Mouse (Mus musculus): ENCODE measurements at regions not wholly inside any gene's neighbourhood (a gene's known extent, or its start where the extent isn't known, plus 50 kb on each side); places are given as distances from the start of the nearest gene placed in this dataset.

- Histone ChIP-seq H3K9ac (replicated peaks) (no peak overlapping the region), H3K27me3 (no peaks in the 10 kb centered on the region), H3K4me2 (replicated peaks) (no peak overlapping the region), H3K36me3 (no peaks in the 10 kb centered on the region), H3K9me3 (no peaks in the 10 kb centered on the region), H3K4me1 (replicated peaks) (no peaks in the 10 kb centered on the region), H3K27ac (no peak overlapping the region), H3K4me3 (replicated peaks) (no peak overlapping the region)
- 57% methylated on average over 3 of the region's 3 CpGs for WGBS
- ATAC-seq, result no peak
Measured at GRCm38 (mm10) chr1:77175214-77175613, 339.7 kb downstream of the Epha4 start.

DNA sequence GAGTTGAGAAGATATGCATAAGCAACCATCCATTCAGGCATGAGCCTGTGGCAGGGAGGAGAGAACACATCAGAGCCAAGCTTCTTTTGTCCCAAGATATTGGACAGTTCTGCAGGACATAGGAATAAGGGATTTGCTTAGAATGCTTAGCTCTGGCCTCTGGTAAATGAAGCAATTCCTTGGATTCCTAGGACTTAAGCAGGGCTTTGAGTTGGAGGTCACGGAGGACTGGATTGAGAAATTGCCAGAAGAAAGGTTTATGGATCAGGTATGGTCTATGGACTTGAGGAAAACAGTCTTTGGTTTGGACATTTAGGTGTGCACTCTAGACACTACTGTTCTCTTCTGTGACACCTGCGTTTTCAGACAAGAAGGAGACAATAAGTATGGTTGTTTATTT lies 338.4 kb downstream of the Epha4 start:
- no peak overlapping the region for H3K27ac ChIP-seq
- H3K9ac ChIP-seq (replicated peaks), result no peak overlapping the region
- no peak for ATAC-seq
- 94% methylated on average over 2 of the region's 2 CpGs for WGBS
- H3K4me2 ChIP-seq (replicated peaks), result no peak overlapping the region
- H3K4me1 ChIP-seq (replicated peaks), result no peaks in the 10 kb centered on the region
- no peak overlapping the region for H3K4me3 ChIP-seq (replicated peaks)
- no peaks in the 10 kb centered on the region for H3K27me3 ChIP-seq
- no peaks in the 10 kb centered on the region for H3K36me3 ChIP-seq
- H3K9me3 ChIP-seq, result no peaks in the 10 kb centered on the region

GRCm38 (mm10) chr1:77183965-77184364 lies 330.9 kb downstream of the Epha4 start:
- no peak overlapping the region for H3K27ac ChIP-seq
- WGBS, result 85% methylated on average over 2 of the region's 2 CpGs

DNA sequence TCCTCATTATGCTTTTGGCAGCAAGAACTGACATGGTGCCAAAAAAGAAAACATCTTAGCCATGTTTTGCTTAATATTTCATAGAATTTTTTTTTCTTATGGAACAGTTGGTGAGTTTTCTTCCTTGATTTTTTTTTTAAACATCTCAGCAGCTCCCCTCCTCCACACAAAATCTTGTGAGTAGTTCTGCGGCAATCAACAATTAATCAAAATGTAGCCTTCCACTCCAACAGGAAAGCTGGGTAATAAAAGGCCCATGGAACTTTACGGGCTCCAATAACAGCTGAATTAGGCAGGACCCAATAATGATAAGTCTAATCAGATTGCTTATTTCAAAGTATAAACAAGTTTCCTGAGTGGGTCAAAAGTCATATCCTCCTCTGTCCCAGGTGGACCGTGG lies 324.7 kb downstream of the Epha4 start:
- H3K9ac ChIP-seq (replicated peaks), result no peak overlapping the region
- no peaks in the 10 kb centered on the region for H3K36me3 ChIP-seq
- no peak overlapping the region for H3K27ac ChIP-seq
- no peaks in the 10 kb centered on the region for H3K9me3 ChIP-seq
- H3K27me3 ChIP-seq, result peaks cover 3% of the 10 kb centered on the region; the same call in 1 of the 2 replicates
- H3K4me1 ChIP-seq (replicated peaks), result no peaks in the 10 kb centered on the region
- no peak overlapping the region for H3K4me2 ChIP-seq (replicated peaks)
- no peak overlapping the region for H3K4me3 ChIP-seq (replicated peaks)
- 90% methylated on average over 3 of the region's 3 CpGs for WGBS
- no peak for ATAC-seq

More at GRCm38 (mm10) chr1:77183965-77184364, 330.9 kb downstream of the Epha4 start:
- no peak overlapping the region for H3K9ac ChIP-seq (replicated peaks)
- ATAC-seq, result no peak
- no peaks in the 10 kb centered on the region for H3K9me3 ChIP-seq
- no peak overlapping the region for H3K4me2 ChIP-seq (replicated peaks)
- H3K36me3 ChIP-seq, result no peaks in the 10 kb centered on the region
- no peak overlapping the region for H3K4me3 ChIP-seq (replicated peaks)
- H3K27me3 ChIP-seq, result peaks cover 3% of the 10 kb centered on the region; the same call in 1 of the 2 replicates
- no peaks in the 10 kb centered on the region for H3K4me1 ChIP-seq (replicated peaks)

DNA sequence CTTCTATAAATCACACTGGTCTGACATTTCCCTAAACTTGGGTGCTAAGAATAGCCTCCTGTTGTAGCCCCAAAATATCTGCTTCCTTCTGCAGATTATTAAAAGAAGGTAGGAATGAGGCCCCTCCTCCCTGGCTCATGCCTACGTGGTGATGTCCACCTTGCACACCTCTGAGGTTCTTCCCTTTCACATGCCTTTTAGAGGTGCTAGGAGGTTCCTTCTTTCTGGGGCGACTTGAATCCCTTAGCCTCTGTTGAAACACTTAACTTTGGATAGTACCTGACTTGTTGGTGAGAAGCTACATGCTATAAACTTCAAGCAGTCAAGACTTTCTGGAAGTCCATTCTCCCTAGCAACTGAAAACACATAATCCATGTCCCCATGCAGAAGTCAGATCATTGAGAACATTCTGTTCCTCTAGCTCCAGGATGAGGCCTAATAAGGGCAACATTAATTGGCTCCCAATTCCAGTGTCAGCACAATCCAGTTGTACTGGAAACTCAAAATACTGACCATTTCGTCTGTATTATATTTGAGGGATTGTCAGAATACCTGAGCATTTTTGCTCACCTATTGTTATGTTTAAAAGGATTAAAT lies 313.5 kb downstream of the Epha4 start:
- H3K9me3 ChIP-seq, result no peaks in the 10 kb centered on the region

GRCm38 (mm10) chr1:77202948-77203347 lies 311.9 kb downstream of the Epha4 start:
- Histone ChIP-seq H3K9ac (replicated peaks) (no peak overlapping the region), H3K9me3 (no peaks in the 10 kb centered on the region), H3K27ac (no peak overlapping the region), H3K4me1 (replicated peaks) (no peaks in the 10 kb centered on the region), H3K4me2 (replicated peaks) (no peak overlapping the region), H3K4me3 (replicated peaks) (no peak overlapping the region), H3K27me3 (no peaks in the 10 kb centered on the region), H3K36me3 (no peaks in the 10 kb centered on the region)
- no peak for ATAC-seq
- WGBS, result 93% methylated on average over 4 of the region's 4 CpGs

More for the DNA sequence above, 313.5 kb downstream of the Epha4 start:
- ATAC-seq, result no peak
- WGBS, result 77% methylated on average over 3 of the region's 3 CpGs
- no peak overlapping the region for H3K4me3 ChIP-seq (replicated peaks)
- no peak overlapping the region for H3K27ac ChIP-seq
- no peaks in the 10 kb centered on the region for H3K27me3 ChIP-seq
- no peak overlapping the region for H3K4me2 ChIP-seq (replicated peaks)
- no peaks in the 10 kb centered on the region for H3K4me1 ChIP-seq (replicated peaks)
- H3K9ac ChIP-seq (replicated peaks), result no peak overlapping the region
- no peaks in the 10 kb centered on the region for H3K36me3 ChIP-seq

DNA sequence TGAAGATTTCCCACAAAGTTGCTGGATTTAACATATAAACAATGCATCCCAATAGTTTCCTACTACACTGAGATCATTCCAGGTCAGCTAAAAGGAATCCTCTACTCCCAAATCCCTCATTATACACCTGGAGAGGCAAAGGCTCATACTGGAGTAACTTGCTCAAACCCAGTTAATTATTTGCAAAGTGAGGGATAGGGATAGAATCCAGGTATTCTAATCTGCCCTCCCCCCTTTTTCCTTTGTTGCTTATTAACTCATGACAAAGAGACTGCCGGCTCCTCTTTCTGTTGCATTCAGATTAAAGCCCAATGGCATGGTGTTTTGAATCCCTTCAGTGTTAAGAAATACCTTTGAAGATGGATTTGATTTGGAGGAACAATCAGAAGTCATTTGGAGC lies 308.4 kb downstream of the Epha4 start:
- no peaks in the 10 kb centered on the region for H3K36me3 ChIP-seq
- 57% methylated on average over 1 of the region's 1 CpGs for WGBS
- H3K4me2 ChIP-seq (replicated peaks), result no peak overlapping the region
- no peaks in the 10 kb centered on the region for H3K27me3 ChIP-seq
- no peak overlapping the region for H3K4me3 ChIP-seq (replicated peaks)
- no peak overlapping the region for H3K9ac ChIP-seq (replicated peaks)
- no peak for ATAC-seq
- H3K4me1 ChIP-seq (replicated peaks), result no peaks in the 10 kb centered on the region
- H3K27ac ChIP-seq, result no peak overlapping the region
- H3K9me3 ChIP-seq, result no peaks in the 10 kb centered on the region

- Histone ChIP-seq H3K4me1 (replicated peaks) (no peaks in the 10 kb centered on the region), H3K9ac (replicated peaks) (no peak overlapping the region), H3K27me3 (no peaks in the 10 kb centered on the region), H3K36me3 (no peaks in the 10 kb centered on the region), H3K4me3 (replicated peaks) (no peak overlapping the region), H3K4me2 (replicated peaks) (no peak overlapping the region), H3K9me3 (no peaks in the 10 kb centered on the region), H3K27ac (no peak overlapping the region)
- 93% methylated on average over 3 of the region's 3 CpGs for WGBS
- no peak for ATAC-seq
Measured at GRCm38 (mm10) chr1:77209395-77209794, 305.5 kb downstream of the Epha4 start.

GRCm38 (mm10) chr1:77213462-77214098 lies 301.3 kb downstream of the Epha4 start:
- Histone ChIP-seq H3K4me1 (replicated peaks) (no peaks in the 10 kb centered on the region), H3K27me3 (no peaks in the 10 kb centered on the region), H3K9me3 (no peaks in the 10 kb centered on the region), H3K9ac (replicated peaks) (no peak overlapping the region), H3K4me3 (replicated peaks) (no peak overlapping the region), H3K36me3 (no peaks in the 10 kb centered on the region), H3K4me2 (replicated peaks) (no peak overlapping the region), H3K27ac (no peak overlapping the region)
- ATAC-seq, result no peak
- 69% methylated on average over 8 of the region's 8 CpGs for WGBS

GRCm38 (mm10) chr1:77219488-77220321 lies 295.2 kb downstream of the Epha4 start:
- no peak overlapping the region for H3K9ac ChIP-seq (replicated peaks)
- H3K27ac ChIP-seq, result no peak overlapping the region
- no peaks in the 10 kb centered on the region for H3K27me3 ChIP-seq
- no peaks in the 10 kb centered on the region for H3K9me3 ChIP-seq
- no peak for ATAC-seq
- H3K4me3 ChIP-seq (replicated peaks), result no peak overlapping the region
- no peaks in the 10 kb centered on the region for H3K4me1 ChIP-seq (replicated peaks)
- H3K4me2 ChIP-seq (replicated peaks), result no peak overlapping the region
- 75% methylated on average over 3 of the region's 3 CpGs for WGBS
- H3K36me3 ChIP-seq, result no peaks in the 10 kb centered on the region

DNA sequence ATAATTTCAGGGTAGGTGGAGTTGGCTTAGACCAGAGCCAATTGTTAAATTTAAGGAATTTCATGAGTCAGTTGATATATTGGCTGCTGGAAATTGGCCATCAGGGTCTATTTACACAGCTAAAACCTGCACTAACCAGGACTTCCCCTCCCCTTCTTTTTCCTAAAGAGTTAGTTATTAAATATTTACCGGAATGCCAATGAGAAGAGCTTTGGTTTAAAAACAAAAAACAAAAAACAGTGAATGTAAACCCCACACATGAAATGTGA lies 294.6 kb downstream of the Epha4 start:
- H3K9ac ChIP-seq (replicated peaks), result no peak overlapping the region
- H3K4me3 ChIP-seq (replicated peaks), result no peak overlapping the region
- no peak overlapping the region for H3K27ac ChIP-seq
- no peaks in the 10 kb centered on the region for H3K4me1 ChIP-seq (replicated peaks)
- H3K36me3 ChIP-seq, result no peaks in the 10 kb centered on the region
- no peak for ATAC-seq
- H3K27me3 ChIP-seq, result no peaks in the 10 kb centered on the region
- no peaks in the 10 kb centered on the region for H3K9me3 ChIP-seq
- WGBS, result 96% methylated on average over 1 of the region's 1 CpGs
- no peak overlapping the region for H3K4me2 ChIP-seq (replicated peaks)

DNA sequence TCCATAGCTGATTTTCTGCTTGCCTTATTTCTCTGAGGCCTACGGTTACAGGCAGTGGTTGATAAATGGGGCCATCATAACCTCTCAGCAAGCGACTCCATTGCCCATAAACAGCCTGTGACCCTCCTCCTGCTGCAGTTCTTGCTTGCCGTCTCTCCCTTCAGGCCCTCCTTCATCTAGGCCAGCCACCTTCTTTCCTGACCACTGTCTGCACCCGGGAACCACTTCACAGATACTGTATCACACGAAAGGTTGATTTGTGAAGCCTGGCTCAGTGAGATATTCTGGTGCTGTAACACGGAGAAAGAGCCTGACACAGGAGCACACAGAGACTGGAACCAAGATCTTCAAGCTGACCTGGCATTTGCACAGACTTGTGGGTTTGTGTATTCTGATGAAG lies 294.1 kb downstream of the Epha4 start:
- no peak overlapping the region for H3K4me3 ChIP-seq (replicated peaks)
- 88% methylated on average over 6 of the region's 6 CpGs for WGBS
- H3K9me3 ChIP-seq, result no peaks in the 10 kb centered on the region
- no peaks in the 10 kb centered on the region for H3K4me1 ChIP-seq (replicated peaks)
- ATAC-seq, result no peak
- no peaks in the 10 kb centered on the region for H3K36me3 ChIP-seq
- no peak overlapping the region for H3K27ac ChIP-seq
- no peaks in the 10 kb centered on the region for H3K27me3 ChIP-seq
- H3K9ac ChIP-seq (replicated peaks), result no peak overlapping the region
- no peak overlapping the region for H3K4me2 ChIP-seq (replicated peaks)
